Mouse (Mus musculus) testis, adult 2 months (tissue): Measurements from ENCODE around the gene Duxf3. TPM values are rescaled to one million over a fixed set of nuclear protein-coding genes. Genes with fewer than 3 reads are reported as not detected.
"Not testable (repeated sequence)": the region's sequence is repeated elsewhere in the genome, so short reads cannot be mapped to it uniquely, and the experiment has no call there.

ENCODE experiments used
- H3K27ac ChIP-seq: fragments of 200-500 bp; 2 replicates; pipeline ENCODE4 v1.5.1; 2012; ENCODE audit warnings: low read depth, low read length; ENCODE audit not compliant: control insufficient read depth, insufficient read depth
- H3K27me3 ChIP-seq: fragments of 200-500 bp; 2 replicates; pipeline ENCODE4 v1.6.1; 2012; ENCODE audit warnings: mild to moderate bottlenecking, low read length, moderate library complexity; ENCODE audit not compliant: control insufficient read depth, insufficient read depth
- H3K36me3 ChIP-seq: fragments of 200-500 bp; 2 replicates; pipeline ENCODE4 v1.6.1; 2012; ENCODE audit warnings: mild to moderate bottlenecking, low read length; ENCODE audit not compliant: control insufficient read depth, insufficient read depth
- H3K4me1 ChIP-seq: fragments of 200-500 bp; 2 replicates; pipeline ENCODE4 v1.6.1; 2012; ENCODE audit warnings: low read length; ENCODE audit not compliant: control insufficient read depth, insufficient read depth
- H3K4me3 ChIP-seq: fragments of 200-500 bp; 2 replicates; pipeline ENCODE4 v1.5.1; 2012; ENCODE audit warnings: low read depth, mild to moderate bottlenecking, low read length, moderate library complexity, mixed read lengths; ENCODE audit not compliant: control insufficient read depth
- CTCF ChIP-seq: fragments of 200-500 bp; IDR thresholded peaks from 2 replicates; pipeline ENCODE4 v1.5.1; 2012; ENCODE audit warnings: low read depth, mild to moderate bottlenecking, inconsistent platforms, low read length, moderate library complexity; ENCODE audit not compliant: control insufficient read depth, insufficient read depth, insufficient replicate concordance
- POLR2A ChIP-seq: fragments of 200-500 bp; IDR thresholded peaks from 2 replicates; pipeline ENCODE4 v1.6.1; 2012; ENCODE audit warnings: low read depth, mild to moderate bottlenecking, inconsistent platforms, low read length, moderate library complexity; ENCODE audit not compliant: control insufficient read depth
- polyA plus RNA-seq: library from polyadenylated mRNA; depleted of rRNA; stranded (reverse); fragments of >200 nt; gene quantifications from 2 replicates; pipeline ENCODE4 v1.2.3, GENCODE M21; 2012

Gene Duxf3
- polyA plus RNA-seq, 1 experiment, result 4.0 TPM

DNA sequence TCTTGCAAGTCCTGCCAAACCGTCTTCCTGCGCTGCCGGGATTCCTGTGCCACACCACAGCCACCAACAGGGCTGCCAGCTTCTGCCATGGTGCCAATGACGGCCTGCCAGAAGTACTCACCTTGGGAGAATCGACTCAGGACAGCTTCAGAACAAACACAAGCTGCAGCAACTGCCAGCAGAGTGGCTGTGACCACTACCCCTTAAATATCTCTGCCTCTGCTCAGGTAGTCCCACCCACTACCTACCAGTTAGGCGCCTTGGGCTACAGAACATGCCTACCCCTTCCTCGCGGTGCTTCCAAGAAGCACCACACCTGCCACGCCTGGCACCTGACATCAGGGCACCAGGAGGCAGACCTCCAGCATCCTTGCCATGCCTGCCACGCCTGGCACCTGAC lies 4.1 kb upstream of the Duxf3 start, which contains the start of gene Gm4981:
TSS of gene Gm4981 (minus strand) at position 89 of the 400 bp plus-strand sequence.
- H3K27ac ChIP-seq, result no peak within 1 kb of the TSS
- peaks cover 3% of the 10 kb centered on the region; the same call in 1 of the 2 replicates for H3K4me1 ChIP-seq
- TF ChIP-seq POLR2A, result 0 out of 2 replicates have a peak, but pooled peaks have one; percentile 15
- TF ChIP-seq CTCF, result no peak
- H3K27me3 ChIP-seq, result no peaks in the 10 kb centered on the region
- no peaks in the 10 kb centered on the region for H3K36me3 ChIP-seq
- H3K4me3 ChIP-seq, result no peak within 1 kb of the TSS

DNA sequence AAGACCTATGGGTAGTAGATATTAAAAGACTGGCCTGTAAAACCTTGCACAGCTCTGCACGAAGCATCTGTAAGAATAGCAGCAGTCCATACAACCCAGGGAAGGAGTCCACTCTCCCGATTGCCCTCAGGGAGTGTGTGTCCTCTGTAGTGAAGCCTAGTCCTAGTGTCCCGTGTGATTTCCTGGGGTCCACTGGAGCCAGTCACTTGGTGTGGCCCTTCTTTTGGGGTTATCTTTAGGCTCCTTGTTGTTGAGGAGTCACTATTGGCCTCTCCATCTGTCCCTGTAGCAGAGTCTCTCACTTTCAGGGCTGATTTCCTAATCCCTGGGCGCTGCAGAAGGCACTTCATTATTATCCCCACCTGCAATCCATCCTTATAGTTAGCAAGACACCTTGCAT lies 2.5 kb upstream of the Duxf3 start:
- not testable (repeated sequence) for H3K4me3 ChIP-seq, H3K4me1 ChIP-seq, H3K27me3 ChIP-seq, H3K36me3 ChIP-seq, H3K27ac ChIP-seq

DNA sequence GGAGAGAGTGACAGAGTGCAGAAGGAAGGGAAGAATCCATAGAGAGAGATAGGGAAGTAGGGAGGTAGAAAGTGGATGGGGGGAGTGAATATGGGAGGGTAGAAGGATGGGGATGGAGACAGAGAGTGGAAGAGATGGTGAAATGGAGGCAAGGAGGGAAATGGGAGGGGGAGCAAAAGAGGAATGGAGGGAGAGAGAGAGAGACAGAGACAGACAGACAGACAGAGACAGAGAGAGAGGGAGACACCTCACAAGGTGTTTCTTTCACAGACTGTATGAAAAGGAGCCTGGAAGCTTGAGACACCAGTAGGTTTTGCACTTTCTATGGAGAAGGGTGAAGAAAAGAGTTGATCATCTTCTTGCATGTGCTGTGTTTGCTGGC lies 1.3 kb upstream of the Duxf3 start:
- H3K36me3 ChIP-seq, H3K27me3 ChIP-seq, H3K4me3 ChIP-seq, H3K4me1 ChIP-seq, H3K27ac ChIP-seq: not testable (repeated sequence)

DNA sequence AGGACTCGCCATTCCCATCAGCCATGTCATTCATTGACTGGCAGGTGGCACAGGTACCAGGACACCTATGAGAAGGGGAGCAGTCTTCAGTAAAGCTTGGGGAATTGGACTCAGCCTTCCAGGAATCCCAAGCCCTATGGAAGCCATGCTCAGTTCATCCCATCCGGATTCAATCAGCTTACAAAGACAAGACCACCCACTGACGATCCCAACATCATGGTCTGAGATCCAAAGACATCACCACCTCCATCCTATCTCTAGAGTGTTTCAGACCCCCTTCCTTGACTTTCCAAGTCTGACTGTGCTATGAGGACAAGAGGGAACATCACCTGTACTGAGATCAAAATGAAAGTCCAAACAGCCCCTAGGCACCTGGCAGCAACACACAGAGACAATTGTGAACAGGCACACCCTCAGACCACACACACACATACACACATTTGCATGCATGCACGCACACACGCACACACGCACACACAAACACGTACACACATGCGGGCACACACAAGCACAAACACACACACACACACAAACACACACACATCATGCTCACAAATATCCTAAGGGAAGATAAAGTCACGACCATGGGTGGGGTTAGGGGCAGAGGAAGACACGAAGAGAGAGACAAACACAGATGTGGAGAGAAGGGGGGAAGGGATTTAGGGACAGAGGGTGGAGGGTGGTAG lies 722 bp upstream of the Duxf3 start:
- H3K27me3 ChIP-seq, H3K4me3 ChIP-seq, H3K4me1 ChIP-seq, H3K36me3 ChIP-seq, H3K27ac ChIP-seq: not testable (repeated sequence)

DNA sequence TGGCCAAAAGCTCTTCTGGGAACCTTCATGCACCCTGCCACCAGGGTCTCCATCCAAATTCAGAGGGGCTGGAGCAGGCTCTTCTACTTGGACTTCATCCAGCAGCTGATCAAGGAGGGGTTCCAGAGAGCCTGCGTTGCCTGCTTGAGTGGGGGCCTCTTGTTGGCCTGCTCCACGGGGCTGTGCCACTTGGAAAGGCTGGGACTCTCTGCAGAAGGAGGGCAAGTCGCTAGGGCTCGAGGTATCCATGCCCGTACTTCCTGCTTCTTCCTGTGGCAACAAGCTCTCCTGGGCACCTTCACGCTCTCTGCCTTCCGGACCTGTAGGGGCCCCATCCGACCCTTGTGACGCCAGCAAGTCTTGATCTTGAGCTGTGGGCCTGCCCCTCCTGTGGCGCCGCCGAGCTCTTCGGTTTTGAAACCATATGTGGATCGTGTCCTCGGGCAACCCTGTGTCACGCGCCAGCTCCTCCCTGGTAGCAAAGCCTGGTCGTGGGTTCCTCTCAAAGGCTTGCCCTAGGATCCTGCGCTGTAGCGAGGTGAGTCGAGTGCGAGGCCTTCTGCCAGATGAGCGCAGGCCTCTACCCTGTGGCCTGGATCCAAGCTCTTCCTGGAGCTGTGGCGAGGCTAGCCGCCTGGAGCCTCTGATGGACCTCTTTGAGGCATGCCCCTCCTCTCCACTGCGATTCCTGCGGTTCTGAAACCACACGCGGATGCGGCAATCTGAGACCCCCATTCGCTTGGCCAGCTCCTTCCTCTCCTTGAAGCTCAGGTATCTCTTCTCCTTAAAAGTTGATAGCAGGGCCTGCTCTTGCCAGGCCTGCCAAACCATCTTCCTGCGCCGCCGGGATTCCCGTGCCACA lies 465 bp downstream of the Duxf3 start:
- not testable (repeated sequence) for H3K27me3 ChIP-seq, H3K27ac ChIP-seq, H3K4me1 ChIP-seq, H3K36me3 ChIP-seq
- H3K4me3 ChIP-seq, result peak overlapping the region; percentile 0; the same call in 1 of the 2 replicates

DNA sequence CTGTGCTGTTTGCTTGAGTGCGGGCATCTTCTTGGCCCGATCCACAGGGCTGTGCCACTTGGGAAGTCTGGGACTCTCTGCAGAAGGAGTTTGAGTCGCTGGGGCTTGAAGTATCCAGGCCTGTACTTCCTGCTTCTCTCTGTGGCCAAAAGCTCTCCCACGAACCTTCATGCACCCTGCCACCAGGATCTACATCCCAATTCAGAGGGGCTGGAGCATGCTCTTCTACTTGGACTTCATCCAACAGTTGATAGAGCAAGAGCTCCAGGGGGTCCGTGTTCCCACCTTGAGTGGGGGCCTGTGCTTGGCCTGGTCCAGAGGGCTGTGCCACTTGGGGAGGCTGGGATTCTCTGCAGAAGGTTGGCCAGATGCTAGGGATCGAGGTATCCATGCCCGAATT lies 1.4 kb downstream of the Duxf3 start:
- not testable (repeated sequence) for H3K36me3 ChIP-seq, H3K27me3 ChIP-seq, H3K4me1 ChIP-seq, H3K27ac ChIP-seq, H3K4me3 ChIP-seq

DNA sequence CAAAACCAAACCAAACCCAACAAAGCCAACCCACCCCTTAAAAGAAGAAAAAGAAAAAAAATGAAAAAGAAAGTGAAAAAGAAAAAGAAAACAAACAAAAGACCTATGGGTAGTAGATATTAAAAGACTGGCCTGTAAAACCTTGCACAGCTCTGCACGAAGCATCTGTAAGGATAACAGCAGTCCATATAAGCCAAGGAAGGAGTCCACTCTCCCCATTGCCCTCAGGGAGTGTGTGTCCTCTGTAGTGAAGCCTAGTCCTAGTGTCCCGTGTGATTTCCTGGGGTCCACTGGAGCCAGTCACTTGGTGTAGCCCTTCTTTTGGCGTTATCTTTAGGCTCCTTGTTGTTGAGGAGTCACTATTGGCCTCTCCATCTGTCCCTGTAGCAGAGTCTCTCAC lies 2.5 kb downstream of the Duxf3 start:
- H3K4me3 ChIP-seq, H3K36me3 ChIP-seq, H3K27ac ChIP-seq, H3K27me3 ChIP-seq, H3K4me1 ChIP-seq: not testable (repeated sequence)

DNA sequence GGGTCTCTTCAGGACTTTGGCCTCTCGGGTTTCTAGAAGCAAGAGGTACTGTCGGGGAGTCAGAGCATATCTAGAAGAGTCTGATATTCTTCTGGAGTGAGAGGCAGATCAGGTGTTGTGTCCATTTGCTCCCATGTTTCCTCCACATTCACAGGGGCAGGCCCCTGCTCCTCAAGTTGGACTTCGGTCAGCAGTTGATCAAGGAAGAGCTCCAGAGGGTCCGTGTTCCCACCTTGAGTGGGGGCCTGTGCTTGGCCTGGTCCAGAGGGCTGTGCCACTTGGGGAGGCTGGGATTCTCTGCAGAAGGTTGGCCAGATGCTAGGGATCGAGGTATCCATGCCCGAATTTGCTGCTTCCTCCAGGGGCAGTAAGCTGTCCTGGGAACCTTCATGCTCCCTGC lies 4.7 kb downstream of the Duxf3 start:
- H3K27me3 ChIP-seq, H3K27ac ChIP-seq, H3K4me3 ChIP-seq, H3K36me3 ChIP-seq, H3K4me1 ChIP-seq: not testable (repeated sequence)

DNA sequence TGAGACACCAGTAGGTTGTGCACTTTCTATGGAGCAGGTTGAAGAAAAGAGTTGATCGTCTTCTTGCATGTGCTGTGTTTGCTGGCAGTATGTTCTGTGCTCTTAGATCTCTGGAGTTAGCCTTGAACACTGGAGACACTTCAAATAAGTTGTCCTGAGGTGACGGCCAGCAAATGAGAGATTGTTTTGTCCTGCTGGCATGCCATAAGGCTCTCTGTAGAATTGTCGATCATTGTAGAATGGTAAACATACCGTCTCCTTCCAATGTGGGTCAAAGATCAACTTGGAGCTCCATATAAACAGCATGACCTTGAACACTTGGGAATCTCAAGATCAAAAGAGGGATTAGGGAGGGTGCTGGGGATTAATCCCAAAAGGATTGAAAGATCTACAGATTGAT lies 6.1 kb downstream of the Duxf3 start:
- H3K36me3 ChIP-seq, H3K4me1 ChIP-seq, H3K27me3 ChIP-seq, H3K4me3 ChIP-seq, H3K27ac ChIP-seq: not testable (repeated sequence)

DNA sequence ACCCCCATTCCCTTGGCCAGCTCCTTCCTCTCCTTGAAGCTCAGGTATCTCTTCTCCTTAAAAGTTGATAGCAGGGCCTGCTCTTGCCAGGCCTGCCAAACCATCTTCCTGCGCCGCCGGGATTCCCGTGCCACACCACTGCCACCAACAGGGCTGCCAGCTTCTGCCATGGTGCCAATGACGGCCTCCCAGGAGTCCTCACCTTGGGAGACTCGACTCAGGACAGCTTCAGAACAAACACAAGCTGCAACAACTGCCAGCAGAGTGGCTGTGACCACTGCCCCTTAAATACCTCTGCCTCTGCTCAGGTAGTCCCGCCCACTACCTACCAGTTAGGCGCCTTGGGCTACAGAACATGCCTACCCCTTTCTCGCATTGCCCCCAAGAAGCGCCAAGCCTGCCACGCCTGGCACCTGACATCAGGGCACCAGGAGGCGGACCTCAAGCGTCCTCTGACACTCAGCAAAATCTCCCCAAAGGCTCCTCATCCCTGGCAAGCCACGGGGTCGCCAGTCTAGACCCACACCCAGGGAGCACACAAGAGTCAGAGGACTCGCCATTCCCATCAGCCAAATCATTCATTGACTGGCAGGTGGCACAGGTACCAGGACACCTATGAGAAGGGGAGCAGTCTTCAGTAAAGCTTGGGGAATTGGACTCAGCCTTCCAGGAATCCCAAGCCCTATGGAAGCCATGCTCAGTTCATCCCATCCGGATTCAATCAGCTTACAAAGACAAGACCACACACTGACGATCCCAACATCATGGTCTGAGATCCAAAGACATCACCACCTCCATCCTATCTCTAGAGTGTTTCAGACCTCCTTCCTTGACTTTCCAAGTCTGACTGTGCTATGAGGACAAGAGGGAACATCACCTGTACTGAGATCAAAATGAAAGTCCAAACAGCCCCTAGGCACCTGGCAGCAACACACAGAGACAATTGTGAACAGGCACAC lies 7.4 kb downstream of the Duxf3 start, which contains the start of gene AW822073:
TSS of gene AW822073 (minus strand) at position 104 of the 959 bp plus-strand sequence.
- not testable (repeated sequence) for H3K4me1 ChIP-seq, H3K36me3 ChIP-seq, H3K27me3 ChIP-seq, H3K27ac ChIP-seq, H3K4me3 ChIP-seq
